Mouse (Mus musculus): Measurements from ENCODE around the gene H2-K1. TPM values are rescaled to one million over a fixed set of nuclear protein-coding genes. Genes with fewer than 3 reads are reported as not detected.

The H2-K1 gene
- 100 to 1,000 TPM; 459 to 574 TPM for total RNA-seq (2021)
- long read RNA-seq, experiment 1, transcript H2-K1-201 (8 exons, 1,619 nt), result minor isoform, 162 of 452 reads
- long read RNA-seq, experiment 1, transcript H2-K1-205 (8 exons, 1,570 nt), result major isoform, 165 of 452 reads
- long read RNA-seq, experiment 1, partial matches to known transcripts, result 44 of 452 reads
- long read RNA-seq, experiment 1, other reads (novel, unspliced or antisense), result 77 of 452 reads
- long read RNA-seq, experiment 2, transcript H2-K1-201 (8 exons, 1,619 nt), result major isoform, 77 of 200 reads
- long read RNA-seq, experiment 2, transcript H2-K1-205 (8 exons, 1,570 nt), result minor isoform, 74 of 200 reads
- long read RNA-seq, experiment 2, partial matches to known transcripts, result 25 of 200 reads
- long read RNA-seq, experiment 2, other reads (novel, unspliced or antisense), result 23 of 200 reads

- peak; percentile 93 to 94 for DNase-seq
Measured at GRCm38 (mm10) chr17:34000150-34000537, at the start of gene H2-K1. Gene H2-K1 (minus strand): TSS chr17:34000347.

DNA sequence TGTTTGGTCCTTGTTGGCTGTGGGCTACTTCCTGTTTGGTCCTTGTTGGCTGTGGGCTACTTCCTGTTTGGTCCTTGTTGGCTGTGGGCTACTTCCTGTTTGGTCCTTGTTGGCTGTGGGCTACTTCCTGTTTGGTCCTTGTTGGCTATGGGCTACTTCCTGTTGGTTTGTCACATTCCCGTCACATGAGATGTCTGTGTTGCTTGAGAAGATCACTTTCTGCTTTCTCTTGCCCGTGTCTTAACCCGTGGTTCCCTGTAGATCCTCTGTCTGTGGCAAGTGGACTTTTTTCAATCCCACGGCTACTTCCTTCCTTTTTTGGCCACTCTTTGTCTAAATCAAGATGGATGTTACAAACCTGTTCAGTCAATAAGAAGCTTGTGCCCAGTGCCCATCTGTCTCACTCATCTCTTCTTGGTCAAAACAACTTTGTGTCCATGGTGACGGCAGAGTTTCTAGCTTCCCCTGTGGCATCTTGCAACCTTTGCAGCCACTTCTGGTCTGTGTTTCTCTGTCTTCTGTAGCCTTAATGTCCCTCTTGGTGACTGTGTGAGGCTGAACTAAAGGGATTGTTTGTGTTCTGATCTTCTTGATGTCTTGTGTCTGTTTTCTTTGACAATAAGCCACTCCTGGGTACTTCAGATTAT is 47.4 kb upstream of the H2-K1 start:
- DNase-seq, result no peak

- DNase-seq, result no peak
Measured at GRCm38 (mm10) chr17:34045941-34046340, 45.8 kb upstream of the H2-K1 start.

GRCm38 (mm10) chr17:34039562-34040450 is 39.7 kb upstream of the H2-K1 start:
- DNase-seq, result peak in 1 of 2 experiments; percentile 64

DNA sequence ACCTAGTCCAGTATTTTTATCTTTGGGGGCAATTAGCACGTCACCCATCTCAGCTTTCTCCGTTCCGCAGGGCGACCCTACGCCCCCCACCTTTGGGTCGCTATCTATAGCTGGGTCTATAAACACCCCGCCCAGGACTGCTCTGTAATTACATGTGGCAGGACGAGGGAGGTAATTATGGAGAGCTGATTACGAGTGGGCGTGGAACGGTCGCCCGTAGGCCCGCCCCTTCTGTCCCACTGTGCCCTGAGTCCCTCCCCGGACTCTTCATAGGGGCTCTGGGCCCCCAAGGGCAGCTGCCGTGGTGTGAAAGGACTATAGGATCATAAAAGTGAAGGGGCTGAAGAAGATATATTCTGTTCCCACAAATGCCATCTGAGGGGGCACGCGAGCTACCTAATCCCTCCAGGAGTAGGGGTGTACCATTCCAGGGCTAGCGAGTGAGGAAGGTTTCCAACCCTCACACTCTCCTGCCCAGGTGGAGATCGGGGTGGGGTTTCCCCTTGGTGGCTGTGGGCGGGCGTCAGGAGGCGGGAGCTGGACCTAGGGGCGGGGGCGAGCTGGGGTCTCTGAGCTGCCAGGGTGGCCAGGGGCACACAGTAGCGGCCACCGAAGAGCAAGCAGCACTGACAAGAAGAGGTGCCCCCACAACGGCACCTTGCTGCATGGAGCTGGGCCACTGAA is 38.9 kb upstream of the H2-K1 start, which contains the start of gene Col11a2:
Col11a2 (plus strand) TSS at position 560 of the 684 bp plus-strand sequence.
- DNase-seq, result no peak

DNA sequence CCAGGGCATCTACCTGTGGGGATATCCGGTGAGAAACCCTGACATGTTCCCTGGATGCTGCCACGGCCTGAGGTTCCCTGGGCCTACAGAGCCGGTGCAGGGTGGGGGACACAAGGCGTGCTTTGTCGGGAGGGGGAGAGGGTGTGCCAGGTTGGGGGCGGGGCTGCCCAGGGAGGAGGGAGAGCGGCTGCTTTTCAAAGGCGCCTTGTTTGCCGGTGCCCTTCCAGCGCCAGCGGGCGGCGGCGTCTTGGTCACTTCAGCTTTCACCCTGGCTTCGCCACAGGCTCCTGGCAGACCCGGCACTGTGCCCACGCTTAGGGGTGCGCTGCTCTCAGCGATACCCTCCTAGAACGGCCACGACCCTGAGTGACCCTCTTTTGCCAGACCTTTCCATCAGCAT is 38.3 kb upstream of the H2-K1 start:
- DNase-seq, result peak in 1 of 2 experiments; percentile 55

DNA sequence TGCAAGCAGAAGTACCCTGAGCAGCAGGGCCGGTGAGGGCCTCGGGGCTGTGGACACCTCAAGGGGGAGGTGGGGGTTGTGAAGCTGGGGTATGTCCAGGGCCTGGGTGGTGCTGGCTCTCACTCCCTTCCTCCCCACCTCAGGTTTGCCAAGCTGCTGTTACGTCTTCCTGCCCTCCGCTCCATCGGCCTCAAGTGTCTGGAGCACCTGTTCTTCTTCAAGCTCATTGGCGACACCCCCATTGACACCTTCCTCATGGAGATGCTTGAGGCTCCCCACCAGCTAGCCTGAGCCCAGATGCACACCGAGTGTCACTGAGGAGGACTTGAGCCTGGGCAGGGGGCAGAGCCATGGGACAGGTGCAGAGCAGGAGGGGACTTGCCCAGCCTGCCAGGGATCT is 37.1 kb upstream of the H2-K1 start:
- no peak for DNase-seq

GRCm38 (mm10) chr17:34036647-34037046 is 36.5 kb upstream of the H2-K1 start:
- peak; percentile 41 to 62 for DNase-seq

GRCm38 (mm10) chr17:34035517-34035916 is 35.4 kb upstream of the H2-K1 start:
- no peak for DNase-seq

DNA sequence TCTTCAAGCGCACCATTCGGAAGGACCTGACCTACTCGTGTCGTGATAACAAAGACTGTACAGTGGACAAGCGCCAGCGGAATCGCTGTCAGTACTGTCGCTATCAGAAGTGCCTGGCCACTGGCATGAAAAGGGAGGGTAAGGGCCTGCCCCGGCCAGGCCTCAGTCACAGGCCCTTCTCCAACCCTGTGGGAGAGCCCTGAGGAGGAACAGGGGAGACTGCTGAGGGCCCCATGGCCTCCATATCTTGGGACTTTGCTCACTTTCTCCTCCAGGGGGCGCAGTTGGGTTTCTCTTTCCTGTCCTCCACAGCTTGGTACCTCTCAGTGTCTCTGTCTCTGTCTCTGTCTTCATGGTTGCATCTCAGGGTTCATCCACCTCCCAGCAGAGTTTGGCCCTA is 33.9 kb upstream of the H2-K1 start:
- peak; percentile 68 to 81 for DNase-seq

GRCm38 (mm10) chr17:34033441-34033840 is 33.3 kb upstream of the H2-K1 start:
- no peak for DNase-seq

- peak in 1 of 2 experiments; percentile 40 for DNase-seq
Measured at GRCm38 (mm10) chr17:34032806-34033205, 32.7 kb upstream of the H2-K1 start.

DNA sequence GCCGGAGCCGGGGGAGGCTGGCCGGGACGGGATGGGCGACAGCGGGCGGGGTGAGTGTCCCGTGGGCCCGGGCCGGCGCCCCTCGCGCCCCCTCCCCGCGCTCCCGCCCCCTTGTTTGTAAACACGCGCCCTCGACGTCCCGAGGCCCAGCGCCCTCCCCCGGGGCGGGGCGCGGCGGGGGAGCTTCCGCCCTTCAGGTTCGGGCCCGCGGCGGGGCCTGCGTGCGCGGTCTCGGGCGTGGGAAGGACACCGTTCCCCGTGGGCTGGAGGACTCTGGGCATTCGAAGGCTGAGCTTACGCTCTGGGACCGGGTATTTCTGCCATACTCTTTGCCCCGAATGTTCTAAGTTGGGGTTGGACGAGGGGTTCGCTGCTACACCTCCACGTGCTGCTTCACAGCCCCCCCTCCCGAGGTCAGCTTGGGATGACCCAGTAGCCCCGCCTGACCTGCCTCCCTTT is 32.1 kb upstream of the H2-K1 start:
- DNase-seq, result peak; percentile 81 to 88

GRCm38 (mm10) chr17:34031465-34032173 is 31.5 kb upstream of the H2-K1 start, which contains the start of the genes Slc39a7 and Rxrb:
Gene Slc39a7 (minus strand): TSS chr17:34031682.
Gene Rxrb (plus strand): TSS chr17:34031812.
- peak; percentile 99 for DNase-seq

GRCm38 (mm10) chr17:34030861-34031326 is 30.7 kb upstream of the H2-K1 start:
- peak in 1 of 2 experiments; percentile 44 for DNase-seq

GRCm38 (mm10) chr17:34029890-34030595 is 29.9 kb upstream of the H2-K1 start:
- no peak for DNase-seq

DNA sequence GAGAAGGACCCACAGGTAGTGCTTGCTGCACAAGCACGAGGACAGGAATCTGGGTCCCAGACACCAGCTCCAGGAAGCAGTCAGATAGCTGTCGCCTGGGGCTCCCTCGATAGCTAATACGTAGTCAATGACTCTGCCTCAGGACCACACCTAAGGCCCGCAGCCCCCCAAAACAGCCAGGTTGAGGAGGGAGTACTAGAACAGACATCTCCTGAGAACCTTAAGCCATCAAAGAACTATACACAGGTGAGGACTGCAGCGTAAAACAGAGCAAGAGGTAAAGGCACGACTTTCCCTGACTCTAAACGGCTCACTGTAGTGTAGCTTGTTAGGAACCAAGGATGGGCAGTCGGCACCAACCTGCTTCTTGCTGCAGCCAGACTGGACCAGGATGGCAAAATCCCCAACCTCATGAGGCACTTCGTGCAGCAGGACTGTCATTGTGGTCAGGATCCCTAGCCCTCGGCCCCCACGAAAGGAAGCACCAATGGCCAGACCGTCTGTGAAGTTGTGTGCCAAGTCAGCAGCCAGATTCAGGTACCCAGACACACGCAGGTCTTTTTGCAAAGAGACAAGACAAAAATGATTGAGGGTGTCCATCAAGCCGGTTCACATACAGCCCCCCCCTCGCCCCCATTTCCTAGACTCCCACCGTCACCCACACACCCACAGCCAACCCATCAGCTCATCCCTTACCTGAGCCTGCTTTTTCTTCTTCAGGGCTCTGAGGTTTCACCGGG is 29.2 kb upstream of the H2-K1 start:
- DNase-seq, result no peak

GRCm38 (mm10) chr17:34028501-34029149 is 28.5 kb upstream of the H2-K1 start:
- DNase-seq, result no peak

Data from adrenal gland, postnatal 36 days (tissue).